Mouse (Mus musculus) urinary bladder, adult 2 months (tissue): Measurements from ENCODE around the gene Tbc1d2b. TPM values are rescaled to one million over a fixed set of nuclear protein-coding genes. Genes with fewer than 3 reads are reported as not detected.

Experiments
- DNase-seq: peaks from one replicate; pipeline ENCODE4 v3.0.0; 2022; ENCODE audit warnings: low spot score
- polyA plus RNA-seq: library from polyadenylated mRNA; depleted of rRNA; stranded (reverse); fragments of >200 nt; gene quantifications from 2 replicates; pipeline ENCODE4 v1.2.3, GENCODE M21; 2012

Tbc1d2b gene
- polyA plus RNA-seq, 1 experiment: 43.5 TPM

DNA sequence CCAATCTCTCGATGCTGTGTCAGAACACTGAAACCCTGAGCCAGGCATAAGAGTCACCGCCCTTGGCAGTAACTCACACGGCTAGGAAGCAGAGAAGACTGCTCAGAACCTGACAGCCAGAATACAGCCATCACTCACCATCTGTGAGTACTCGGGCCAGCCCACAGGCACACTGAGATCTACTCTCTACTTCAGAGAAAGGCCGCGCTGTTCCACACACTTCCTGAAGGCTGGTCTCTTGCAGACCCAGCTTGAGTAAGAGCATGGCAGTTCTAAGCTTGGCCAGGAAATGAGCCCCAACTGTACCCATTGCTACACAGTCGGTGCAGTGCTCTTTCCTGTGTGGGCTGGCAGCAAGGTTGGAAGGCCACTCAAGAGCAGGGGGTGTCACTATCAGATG is 27.7 kb downstream of the Tbc1d2b start:
- DNase-seq: no peak

DNA sequence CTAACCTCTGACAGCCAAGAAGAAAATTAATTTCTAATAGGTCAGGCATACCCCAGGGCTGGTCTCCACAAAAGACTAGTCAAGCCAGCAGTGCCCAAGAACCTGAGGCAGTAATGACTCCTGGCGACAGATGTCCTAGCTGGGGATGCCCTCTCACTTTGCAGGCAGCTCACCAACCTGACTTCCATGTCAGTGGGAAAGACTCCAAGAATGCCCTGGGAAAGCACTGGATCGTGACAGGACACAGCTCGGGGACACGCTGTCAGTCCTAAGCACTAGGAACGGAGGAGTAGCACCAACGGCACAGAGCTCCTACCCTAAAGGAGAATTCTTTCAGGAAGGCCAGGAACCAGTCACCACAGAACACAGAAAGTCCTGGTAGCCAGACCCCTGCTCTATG is 28.3 kb downstream of the Tbc1d2b start:
- no peak for DNase-seq

GRCm38 (mm10) chr9:90241618-90242017 is 29.0 kb downstream of the Tbc1d2b start:
- DNase-seq: no peak

- DNase-seq: no peak
These were observed 29.6 kb downstream of the Tbc1d2b start for GRCm38 (mm10) chr9:90241041-90241440.

GRCm38 (mm10) chr9:90240560-90240959 is 30.0 kb downstream of the Tbc1d2b start:
- DNase-seq: no peak

DNA sequence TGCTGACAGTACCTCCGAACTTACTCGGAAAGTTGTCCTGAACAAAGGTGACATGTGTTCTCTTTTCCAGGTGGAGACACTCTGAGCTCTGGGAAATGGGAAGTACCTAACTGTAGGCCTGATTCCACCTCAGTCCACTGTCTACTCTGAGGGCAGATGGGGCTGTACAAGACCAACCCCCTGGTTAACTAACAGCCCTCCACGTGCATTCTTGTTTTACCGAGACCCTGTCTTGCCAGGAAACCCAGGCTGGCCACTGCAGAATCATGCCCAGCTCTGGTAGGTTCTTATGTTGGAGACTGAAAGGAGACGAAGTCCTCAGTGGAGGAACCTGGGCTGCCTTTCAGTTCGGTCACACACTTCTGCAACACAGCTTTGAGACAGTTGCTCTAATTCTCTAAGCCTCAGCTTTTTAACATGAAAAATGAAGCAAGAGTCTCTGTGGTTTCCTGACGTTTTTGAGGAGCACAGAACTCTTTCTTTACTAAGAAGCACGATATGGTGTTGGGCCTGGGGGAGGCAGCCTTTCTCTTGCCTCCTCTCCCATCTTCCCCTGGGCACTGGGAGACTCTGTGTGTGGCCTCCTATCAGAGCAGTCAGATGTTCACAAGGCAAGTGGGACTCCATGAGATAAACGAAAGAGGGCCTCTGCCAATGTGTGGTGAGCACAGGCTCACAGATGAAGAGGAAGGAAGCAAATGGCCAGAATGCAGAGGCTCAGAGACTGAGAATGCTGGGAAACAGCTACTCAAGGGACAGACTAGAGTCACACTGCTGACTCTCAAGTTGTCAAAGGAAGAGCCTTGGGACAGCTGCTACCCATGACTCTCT is 33.2 kb downstream of the Tbc1d2b start:
- no peak for DNase-seq

DNA sequence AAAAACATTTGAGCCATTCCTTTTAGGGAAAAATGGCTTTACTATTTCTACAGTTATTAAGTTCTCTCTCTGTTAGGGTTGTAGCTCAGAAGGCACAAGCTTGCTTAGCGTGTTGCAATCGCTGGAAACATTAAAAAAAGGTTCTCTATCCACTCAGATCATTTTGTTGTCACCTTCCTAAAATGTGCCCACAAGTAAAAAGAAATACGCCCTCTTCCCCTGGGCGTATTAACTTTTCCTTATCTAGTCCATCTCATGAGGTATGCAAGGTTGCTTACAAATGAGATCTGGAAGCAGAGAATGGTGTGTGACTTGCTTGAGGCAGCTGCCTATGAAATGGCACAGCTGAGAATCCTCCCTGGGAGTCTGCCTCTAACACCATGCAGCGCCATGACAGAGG is 33.8 kb downstream of the Tbc1d2b start:
- no peak for DNase-seq

DNA sequence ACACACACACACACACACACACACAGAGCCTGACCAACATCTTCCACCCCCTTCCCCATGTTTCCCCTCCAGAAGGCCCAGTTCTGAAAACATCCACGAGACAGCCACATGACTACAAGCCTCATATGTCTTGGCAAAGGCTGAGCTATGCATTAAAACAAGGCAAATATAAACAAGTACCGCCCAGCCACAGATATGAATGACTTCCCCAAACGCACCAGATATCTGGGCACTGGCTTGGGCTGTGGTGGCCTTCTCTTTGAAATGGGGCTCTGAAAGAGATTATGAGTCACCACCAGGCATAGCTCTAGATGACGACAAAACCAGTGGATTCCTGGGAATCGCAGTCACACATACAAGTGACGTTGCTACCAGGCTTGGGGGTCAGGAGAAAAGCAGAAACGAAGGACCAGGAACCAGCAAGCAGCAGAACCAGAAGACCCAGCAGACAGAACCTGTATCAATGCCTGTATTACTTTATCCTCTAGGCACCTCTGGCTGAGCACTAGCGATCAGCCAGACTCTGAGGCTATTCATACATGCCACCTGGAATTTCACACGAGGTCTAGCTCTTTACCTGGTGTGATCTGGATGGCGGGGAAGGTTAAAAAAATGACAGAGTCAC is 35.2 kb downstream of the Tbc1d2b start:
- DNase-seq: no peak

DNA sequence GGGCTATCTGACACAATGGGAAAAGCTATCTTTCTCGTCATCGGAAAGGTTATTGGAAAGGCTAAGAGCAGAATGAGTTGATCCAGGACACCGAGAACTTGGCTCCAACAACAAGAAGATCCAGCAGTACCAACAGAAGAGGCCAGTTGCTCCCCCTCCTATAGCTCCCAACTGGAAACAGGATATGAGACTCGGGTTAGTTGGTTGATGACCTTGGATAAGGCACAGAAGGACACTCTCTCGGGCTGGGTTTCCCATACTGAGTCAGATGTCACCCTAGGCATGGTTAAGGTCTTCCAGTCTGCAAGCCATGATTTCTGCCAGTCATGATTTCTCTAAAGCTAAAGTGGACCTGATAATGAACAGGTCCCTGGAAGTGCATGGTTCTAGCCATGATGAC is 35.8 kb downstream of the Tbc1d2b start:
- DNase-seq: no peak

DNA sequence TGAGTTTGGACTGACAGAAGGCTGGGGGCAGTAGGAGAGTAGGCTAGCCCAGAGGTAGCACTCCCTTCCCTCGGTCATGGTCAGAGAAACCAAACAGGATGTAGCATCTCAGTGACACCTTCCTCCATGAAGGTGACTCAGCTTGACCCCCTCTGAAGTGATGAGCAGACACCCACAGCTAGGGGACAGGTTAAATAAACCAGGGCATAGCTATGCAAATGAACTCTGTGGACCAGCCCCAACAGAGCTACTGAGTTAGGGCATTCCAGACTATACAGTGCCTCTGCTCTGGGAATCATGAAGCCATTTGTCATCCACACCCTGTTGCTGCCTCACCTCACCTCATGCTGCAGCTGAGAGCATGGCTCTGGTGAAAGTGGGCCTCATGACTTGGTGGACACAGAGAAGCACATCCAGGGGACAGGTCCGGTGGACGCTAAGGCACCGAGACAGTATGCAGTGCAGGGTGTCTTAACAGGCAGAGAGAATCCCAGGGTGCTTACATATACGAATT is 36.6 kb downstream of the Tbc1d2b start:
- no peak for DNase-seq

DNA sequence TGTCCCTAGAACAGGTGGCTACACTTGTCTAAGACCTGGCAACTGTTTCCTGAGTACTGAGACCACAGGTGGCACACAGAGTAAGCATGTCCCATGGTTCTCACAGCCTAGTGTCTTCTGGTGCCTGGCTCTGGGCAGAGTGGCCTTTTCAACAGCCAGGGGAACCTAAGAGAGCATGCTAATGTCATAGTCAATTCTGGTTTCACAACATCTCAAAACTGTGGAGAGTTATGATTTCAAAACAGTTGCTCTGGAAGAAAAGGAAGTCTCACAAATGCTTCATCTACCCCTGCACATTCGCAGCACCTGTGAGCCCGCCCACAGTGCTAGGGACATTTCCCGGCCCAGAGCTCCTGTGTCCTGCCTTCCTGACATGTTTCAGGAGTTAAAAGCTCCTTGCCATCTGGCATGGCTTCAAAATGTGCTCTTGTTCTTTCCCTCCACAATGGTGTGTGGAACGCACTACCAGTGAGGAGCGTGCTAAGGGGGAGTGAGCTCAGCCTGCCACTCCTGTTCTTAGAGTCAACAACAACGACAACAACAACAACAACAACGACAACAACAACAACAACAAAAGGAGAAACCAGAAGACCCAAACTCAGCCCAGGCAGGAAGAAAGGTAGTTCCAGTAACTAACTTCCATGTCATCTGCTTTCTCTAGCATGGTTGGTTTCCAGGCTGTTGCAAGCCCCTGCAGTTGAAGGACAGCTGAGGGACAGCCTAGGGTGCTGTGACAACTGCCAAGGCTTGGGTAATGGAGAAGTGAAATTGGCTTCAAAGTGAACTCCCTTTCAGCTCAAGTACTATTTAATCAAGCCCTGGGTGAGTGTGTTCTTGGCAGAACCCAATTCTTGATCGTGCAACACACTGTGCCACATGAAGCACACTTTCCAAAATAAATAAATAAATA is 37.6 kb downstream of the Tbc1d2b start:
- DNase-seq: no peak

GRCm38 (mm10) chr9:90227171-90227570 is 43.4 kb downstream of the Tbc1d2b start:
- DNase-seq: no peak

GRCm38 (mm10) chr9:90226742-90227096 is 43.9 kb downstream of the Tbc1d2b start:
- DNase-seq: no peak

GRCm38 (mm10) chr9:90226081-90226741 is 44.4 kb downstream of the Tbc1d2b start:
- no peak for DNase-seq

DNA sequence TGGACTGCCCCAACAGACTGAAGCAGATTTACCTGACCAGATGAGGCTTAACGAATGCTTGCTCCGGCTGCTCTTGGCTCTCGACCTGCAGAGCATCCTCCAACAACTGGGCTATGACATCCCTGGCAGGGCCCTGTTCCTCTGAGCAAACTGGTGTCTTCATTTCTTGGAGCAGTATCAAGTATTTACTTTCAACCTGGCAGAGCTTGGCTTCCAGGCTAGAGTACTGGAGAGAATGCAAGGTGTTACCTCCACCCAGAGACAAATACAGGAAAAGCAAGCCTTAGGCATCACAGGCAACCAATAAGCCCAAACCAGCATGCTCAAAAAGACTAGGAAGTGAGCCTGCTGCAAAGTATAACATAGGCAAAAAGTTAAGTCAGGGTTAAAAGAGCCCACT is 48.3 kb downstream of the Tbc1d2b start:
- DNase-seq: no peak

DNA sequence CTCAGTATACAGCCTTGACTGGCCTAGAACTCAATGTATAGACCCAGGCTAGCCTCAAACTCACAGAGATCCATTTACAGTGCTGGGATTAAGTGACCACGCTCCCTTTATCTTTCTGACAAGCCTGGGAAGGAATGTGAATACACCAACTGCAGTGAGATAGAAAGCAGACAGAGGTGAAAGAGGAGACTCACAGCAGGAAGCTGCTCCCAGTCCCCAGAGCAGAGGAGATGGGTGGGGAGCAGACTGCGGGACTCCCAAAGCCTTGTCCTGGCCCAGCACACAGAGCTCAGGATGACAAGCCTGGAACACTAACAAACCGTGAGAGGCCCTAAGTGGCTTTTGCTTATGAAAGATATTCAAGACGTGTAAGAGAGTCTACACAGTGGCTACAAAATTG is 53.1 kb downstream of the Tbc1d2b start:
- no peak for DNase-seq

DNA sequence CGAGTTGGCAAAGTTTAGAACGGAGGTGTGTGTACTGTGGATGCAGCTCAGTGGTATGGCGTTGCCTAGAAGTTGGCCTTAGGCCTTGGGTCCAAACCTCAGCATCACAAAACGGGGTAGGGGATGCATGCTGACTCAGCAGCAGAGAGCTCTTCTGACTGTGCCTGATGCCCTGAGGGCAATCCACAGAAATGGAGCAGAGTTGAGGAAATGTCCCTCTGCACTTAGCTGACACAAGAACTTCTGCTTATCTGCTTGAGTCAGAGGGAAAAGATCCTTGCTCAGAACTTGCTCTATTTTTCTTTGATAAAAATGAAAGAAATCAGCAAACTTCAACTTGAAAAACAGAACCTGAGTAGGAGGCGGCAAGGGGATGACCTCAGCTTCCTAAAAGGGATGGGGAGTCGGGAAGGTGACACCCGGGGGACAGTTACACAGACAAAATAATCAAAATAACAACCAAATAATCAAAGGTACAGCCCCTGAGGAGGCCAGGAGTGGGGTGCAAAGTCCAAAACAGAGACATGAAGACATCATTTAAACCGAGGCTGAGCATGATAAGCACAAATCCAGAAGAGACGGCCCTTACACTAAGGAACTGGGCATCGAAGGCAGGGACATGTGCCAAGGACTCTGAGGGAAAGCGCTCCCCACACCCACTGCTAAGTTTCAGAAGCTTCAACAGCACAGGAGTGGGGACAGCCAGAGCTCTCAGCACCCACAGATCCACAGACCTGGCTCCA is 54.2 kb downstream of the Tbc1d2b start:
- DNase-seq: no peak

GRCm38 (mm10) chr9:90213127-90213526 is 57.5 kb downstream of the Tbc1d2b start:
- DNase-seq: no peak

DNA sequence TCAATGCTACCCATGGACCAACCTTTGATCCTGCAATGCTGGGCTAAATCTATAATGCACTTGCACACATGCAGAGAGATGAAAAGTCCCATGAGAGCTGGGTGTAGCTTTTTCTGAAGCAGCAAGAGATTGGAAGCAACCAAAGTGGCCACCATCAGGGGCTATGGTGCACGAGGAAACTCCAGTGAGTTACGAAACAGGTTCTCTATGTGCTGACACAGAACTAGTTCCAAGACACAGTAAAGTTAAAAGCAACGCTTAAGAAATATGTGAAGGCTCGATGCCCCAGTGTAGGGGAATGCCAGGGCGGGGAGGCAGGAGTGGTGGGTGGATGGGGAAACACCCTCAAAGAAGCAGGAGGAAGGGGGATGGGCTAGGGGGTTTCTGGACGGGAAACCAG is 61.9 kb downstream of the Tbc1d2b start:
- DNase-seq: no peak

- DNase-seq: no peak
These were observed 62.8 kb downstream of the Tbc1d2b start for GRCm38 (mm10) chr9:90207808-90208207.

GRCm38 (mm10) chr9:90206500-90206899 is 64.1 kb downstream of the Tbc1d2b start:
- DNase-seq: peak; percentile 68
